Mouse (Mus musculus) testis, adult 2 months (tissue): ENCODE measurements around the gene Oaz2. TPM values are rescaled to one million over a fixed set of nuclear protein-coding genes. Genes with fewer than 3 reads are reported as not detected.

Experiments used
- H3K27ac ChIP-seq: fragments of 200-500 bp; 2 replicates; pipeline ENCODE4 v1.5.1; 2012; ENCODE audit warnings: low read depth, low read length; ENCODE audit not compliant: control insufficient read depth, insufficient read depth
- H3K27me3 ChIP-seq: fragments of 200-500 bp; 2 replicates; pipeline ENCODE4 v1.6.1; 2012; ENCODE audit warnings: mild to moderate bottlenecking, low read length, moderate library complexity; ENCODE audit not compliant: control insufficient read depth, insufficient read depth
- H3K36me3 ChIP-seq: fragments of 200-500 bp; 2 replicates; pipeline ENCODE4 v1.6.1; 2012; ENCODE audit warnings: mild to moderate bottlenecking, low read length; ENCODE audit not compliant: control insufficient read depth, insufficient read depth
- H3K4me1 ChIP-seq: fragments of 200-500 bp; 2 replicates; pipeline ENCODE4 v1.6.1; 2012; ENCODE audit warnings: low read length; ENCODE audit not compliant: control insufficient read depth, insufficient read depth
- H3K4me3 ChIP-seq: fragments of 200-500 bp; 2 replicates; pipeline ENCODE4 v1.5.1; 2012; ENCODE audit warnings: low read depth, mild to moderate bottlenecking, low read length, moderate library complexity, mixed read lengths; ENCODE audit not compliant: control insufficient read depth
- CTCF ChIP-seq: fragments of 200-500 bp; IDR thresholded peaks from 2 replicates; pipeline ENCODE4 v1.5.1; 2012; ENCODE audit warnings: low read depth, mild to moderate bottlenecking, inconsistent platforms, low read length, moderate library complexity; ENCODE audit not compliant: control insufficient read depth, insufficient read depth, insufficient replicate concordance
- POLR2A ChIP-seq: fragments of 200-500 bp; IDR thresholded peaks from 2 replicates; pipeline ENCODE4 v1.6.1; 2012; ENCODE audit warnings: low read depth, mild to moderate bottlenecking, inconsistent platforms, low read length, moderate library complexity; ENCODE audit not compliant: control insufficient read depth
- polyA plus RNA-seq: library from polyadenylated mRNA; depleted of rRNA; stranded (reverse); fragments of >200 nt; gene quantifications from 2 replicates; pipeline ENCODE4 v1.2.3, GENCODE M21; 2012; rRNA removed

Oaz2 gene
- 147 and 148 TPM in 2 replicates for polyA plus RNA-seq

- no peak within 1 kb of the TSS for H3K4me3 ChIP-seq
- H3K4me1 ChIP-seq = peaks cover 8% of the 10 kb centered on the region
- no peaks in the 10 kb centered on the region for H3K36me3 ChIP-seq
- no peak within 1 kb of the TSS for H3K27ac ChIP-seq
- TF ChIP-seq CTCF = no peak
- TF ChIP-seq POLR2A = no peak
- H3K27me3 ChIP-seq = no peaks in the 10 kb centered on the region
Measured at GRCm38 (mm10) chr9:65667701-65668100, at the start of gene Oaz2. Oaz2 (plus strand) TSS chr9:65668001.

GRCm38 (mm10) chr9:65619311-65619710 lies 48.5 kb upstream of the Oaz2 start:
- H3K27ac ChIP-seq = no peak overlapping the region
- no peaks in the 10 kb centered on the region for H3K27me3 ChIP-seq
- H3K36me3 ChIP-seq = no peaks in the 10 kb centered on the region
- H3K4me3 ChIP-seq = no peak overlapping the region
- TF ChIP-seq CTCF (no peak), POLR2A (no peak)
- no peaks in the 10 kb centered on the region for H3K4me1 ChIP-seq

GRCm38 (mm10) chr9:65621196-65621595 lies 46.6 kb upstream of the Oaz2 start:
- Histone ChIP-seq H3K4me1 (no peaks in the 10 kb centered on the region), H3K4me3 (no peak overlapping the region), H3K27ac (no peak overlapping the region), H3K27me3 (no peaks in the 10 kb centered on the region), H3K36me3 (no peaks in the 10 kb centered on the region)
- TF ChIP-seq POLR2A (no peak), CTCF (no peak)

- no peak overlapping the region for H3K27ac ChIP-seq
- no peak for TF ChIP-seq CTCF
- H3K27me3 ChIP-seq = no peaks in the 10 kb centered on the region
- no peaks in the 10 kb centered on the region for H3K36me3 ChIP-seq
- H3K4me1 ChIP-seq = no peaks in the 10 kb centered on the region
- no peak overlapping the region for H3K4me3 ChIP-seq
Measured at GRCm38 (mm10) chr9:65621666-65622065, 46.1 kb upstream of the Oaz2 start.

- TF ChIP-seq POLR2A (no peak), CTCF (no peak)
- no peak overlapping the region for H3K27ac ChIP-seq
- H3K27me3 ChIP-seq = no peaks in the 10 kb centered on the region
- H3K4me1 ChIP-seq = no peaks in the 10 kb centered on the region
- no peaks in the 10 kb centered on the region for H3K36me3 ChIP-seq
- H3K4me3 ChIP-seq = no peak overlapping the region
Measured at GRCm38 (mm10) chr9:65622826-65623225, 45.0 kb upstream of the Oaz2 start.

- Histone ChIP-seq H3K27ac (no peak overlapping the region), H3K4me3 (no peak overlapping the region), H3K4me1 (peaks cover 6% of the 10 kb centered on the region), H3K27me3 (peaks cover 2% of the 10 kb centered on the region; the same call in 1 of the 2 replicates), H3K36me3 (no peaks in the 10 kb centered on the region)
- TF ChIP-seq CTCF (no peak), POLR2A (no peak)
Measured at GRCm38 (mm10) chr9:65624266-65624665, 43.5 kb upstream of the Oaz2 start.

- peaks cover 2% of the 10 kb centered on the region; the same call in 1 of the 2 replicates for H3K27me3 ChIP-seq
Measured at GRCm38 (mm10) chr9:65629025-65629766, 38.6 kb upstream of the Oaz2 start, which contains the start of gene Rbpms2. Rbpms2 (plus strand) TSS chr9:65629648.

More at GRCm38 (mm10) chr9:65629025-65629766, 38.6 kb upstream of the Oaz2 start, which contains the start of gene Rbpms2:
- Histone ChIP-seq H3K4me1 (peaks cover 16% of the 10 kb centered on the region), H3K36me3 (no peaks in the 10 kb centered on the region), H3K4me3 (peak within 1 kb of the TSS; percentile 91), H3K27ac (peak within 1 kb of the TSS; percentile 65)
- TF ChIP-seq POLR2A (no peak), CTCF (no peak)
